Mouse (Mus musculus) embryonic fibroblast, embryonic 13.5 days (primary cell): Measurements from ENCODE around the gene Gm10320. TPM values are rescaled to one million over a fixed set of nuclear protein-coding genes. Genes with fewer than 3 reads are reported as not detected.

ENCODE experiments used
- H3K27ac ChIP-seq: 2 replicates; pipeline ENCODE4 v1.5.1; 2012; ENCODE audit warnings: low read length, control low read depth, inconsistent platforms; ENCODE audit not compliant: insufficient read depth
- H3K4me1 ChIP-seq: 2 replicates; pipeline ENCODE4 v1.6.1; 2011; ENCODE audit warnings: low read length; ENCODE audit not compliant: control insufficient read depth, insufficient read depth
- H3K4me3 ChIP-seq: 2 replicates; pipeline ENCODE4 v1.5.1; 2011; ENCODE audit warnings: mild to moderate bottlenecking, control low read depth, low read length; ENCODE audit not compliant: insufficient read depth
- CTCF ChIP-seq: IDR thresholded peaks from 2 replicates; pipeline ENCODE4 v1.5.1; 2011; ENCODE audit warnings: mild to moderate bottlenecking, control low read depth, low read length, moderate library complexity, borderline replicate concordance; ENCODE audit not compliant: insufficient read depth
- POLR2A ChIP-seq: IDR thresholded peaks from 2 replicates; pipeline ENCODE4 v1.6.1; 2011; ENCODE audit warnings: low read depth, mild to moderate bottlenecking, control low read depth, low read length, moderate library complexity
- polyA plus RNA-seq: library from polyadenylated mRNA; stranded (reverse); fragments of >200 nt; gene quantifications from 2 replicates; pipeline ENCODE4 v1.2.4, GENCODE M21; 2011; ENCODE audit warnings: low read depth; ENCODE audit not compliant: missing spikeins, insufficient read length

The Gm10320 gene
- not detected in 2 replicates for polyA plus RNA-seq

- TF ChIP-seq POLR2A (no peak), CTCF (no peak)
- Histone ChIP-seq H3K27ac (peak within 1 kb of the TSS; percentile 42; the same call in 1 of the 2 replicates), H3K4me1 (no peaks in the 10 kb centered on the region; the same call in 1 of the 2 replicates), H3K4me3 (no peak within 1 kb of the TSS)
Measured at GRCm38 (mm10) chr13:98491909-98492308, at the start of gene Gm10320. Gene Gm10320, minus strand, starts transcription at chr13:98492001.

- Histone ChIP-seq H3K4me3 (no peak overlapping the region), H3K4me1 (no peaks in the 10 kb centered on the region), H3K27ac (no peak overlapping the region)
- TF ChIP-seq CTCF, result no peak
- no peak for TF ChIP-seq POLR2A
Measured at GRCm38 (mm10) chr13:98541601-98542000, 49.8 kb upstream of the Gm10320 start.

- TF ChIP-seq POLR2A, result no peak
- no peak for TF ChIP-seq CTCF
- Histone ChIP-seq H3K4me1 (no peaks in the 10 kb centered on the region), H3K4me3 (no peak overlapping the region), H3K27ac (no peak overlapping the region)
Measured at GRCm38 (mm10) chr13:98540206-98540605, 48.4 kb upstream of the Gm10320 start.

- Histone ChIP-seq H3K27ac (no peak overlapping the region), H3K4me3 (no peak overlapping the region), H3K4me1 (peaks cover 3% of the 10 kb centered on the region; the same call in 1 of the 2 replicates)
- TF ChIP-seq CTCF (no peak), POLR2A (no peak)
Measured at GRCm38 (mm10) chr13:98539311-98539710, 47.5 kb upstream of the Gm10320 start.

GRCm38 (mm10) chr13:98538587-98538986, 46.8 kb upstream of the Gm10320 start:
- H3K27ac ChIP-seq, result no peak overlapping the region
- TF ChIP-seq POLR2A (no peak), CTCF (no peak)
- peaks cover 4% of the 10 kb centered on the region; the same call in 1 of the 2 replicates for H3K4me1 ChIP-seq
- H3K4me3 ChIP-seq, result no peak overlapping the region

- Histone ChIP-seq H3K27ac (peak overlapping the region; percentile 14; the same call in 1 of the 2 replicates), H3K4me3 (no peak overlapping the region), H3K4me1 (peaks cover 10% of the 10 kb centered on the region)
- TF ChIP-seq CTCF (no peak), POLR2A (no peak)
Measured at GRCm38 (mm10) chr13:98534913-98535262, 43.1 kb upstream of the Gm10320 start.

GRCm38 (mm10) chr13:98534190-98534912, 42.5 kb upstream of the Gm10320 start:
- Histone ChIP-seq H3K27ac (peak overlapping the region; percentile 14; the same call in 1 of the 2 replicates), H3K4me3 (no peak overlapping the region), H3K4me1 (peaks cover 10% of the 10 kb centered on the region)
- TF ChIP-seq POLR2A, result no peak
- TF ChIP-seq CTCF, result no peak

- Histone ChIP-seq H3K27ac (peak overlapping the region; percentile 33; the same call in 1 of the 2 replicates), H3K4me1 (peaks cover 10% of the 10 kb centered on the region), H3K4me3 (no peak overlapping the region)
- TF ChIP-seq POLR2A, result no peak
- no peak for TF ChIP-seq CTCF
Measured at GRCm38 (mm10) chr13:98533415-98533814, 41.6 kb upstream of the Gm10320 start.

- no peak overlapping the region for H3K4me3 ChIP-seq
- H3K27ac ChIP-seq, result no peak overlapping the region
- TF ChIP-seq CTCF (no peak), POLR2A (no peak)
- peaks cover 10% of the 10 kb centered on the region for H3K4me1 ChIP-seq
Measured at GRCm38 (mm10) chr13:98532699-98533375, 41.0 kb upstream of the Gm10320 start.

GRCm38 (mm10) chr13:98531976-98532375, 40.2 kb upstream of the Gm10320 start:
- Histone ChIP-seq H3K27ac (no peak overlapping the region), H3K4me1 (peaks cover 10% of the 10 kb centered on the region), H3K4me3 (no peak overlapping the region)
- TF ChIP-seq POLR2A, result no peak
- TF ChIP-seq CTCF, result no peak
